Mouse (Mus musculus): ENCODE data around the gene Esam. TPM values are rescaled to one million over a fixed set of nuclear protein-coding genes. Genes with fewer than 3 reads are reported as not detected.

Esam gene
- polyA plus RNA-seq, 1 experiment from 2014 or later, result 24.3 TPM

- no peak within 1 kb of the TSS for H3K4me3 ChIP-seq (replicated peaks)
- H3K9ac ChIP-seq, result no peak within 1 kb of the TSS
- H3K9me3 ChIP-seq, result no peaks in the 10 kb centered on the region
- peak; percentile 44; the same call in 1 of the 2 replicates for ATAC-seq (ENCODE audit: low FRiP score)
- peaks cover 26% of the 10 kb centered on the region for H3K27me3 ChIP-seq
- no peak within 1 kb of the TSS for H3K27ac ChIP-seq
- H3K4me1 ChIP-seq, result peaks cover 4% of the 10 kb centered on the region
- H3K36me3 ChIP-seq (replicated peaks), result no peaks in the 10 kb centered on the region
- H3K4me2 ChIP-seq, result no peak within 1 kb of the TSS
- WGBS, result 49% methylated on average over 23 of the region's 23 CpGs
Measured at GRCm38 (mm10) chr9:37539170-37540025, 11.5 kb downstream of the Esam start, which contains the start of gene Vsig2. Gene Vsig2, plus strand, starts transcription at chr9:37539255.

DNA sequence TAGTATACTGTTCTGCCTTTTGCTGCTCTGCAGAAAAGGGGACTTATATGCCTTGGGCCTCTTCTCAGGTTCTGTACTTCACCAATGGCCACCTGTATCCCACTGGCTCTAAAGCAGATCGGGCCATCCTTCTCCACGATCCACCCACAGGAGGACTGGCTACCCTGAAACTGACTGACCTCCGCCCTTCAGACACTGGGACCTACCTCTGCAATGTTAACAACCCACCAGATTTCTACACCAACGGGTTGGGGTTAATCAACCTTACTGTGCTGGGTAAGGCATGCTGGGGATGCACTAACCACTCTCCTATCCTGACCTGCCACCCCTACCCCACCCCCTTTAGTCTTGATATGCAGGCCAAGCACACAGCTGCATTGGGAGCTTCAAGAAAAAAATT lies 12.3 kb downstream of the Esam start:
- Histone ChIP-seq H3K4me1 (peaks cover 12% of the 10 kb centered on the region), H3K4me3 (replicated peaks) (no peak overlapping the region), H3K4me2 (no peak overlapping the region), H3K36me3 (replicated peaks) (no peaks in the 10 kb centered on the region), H3K9ac (no peak overlapping the region), H3K27me3 (peaks cover 34% of the 10 kb centered on the region), H3K9me3 (no peaks in the 10 kb centered on the region), H3K27ac (no peak overlapping the region)
- 88% methylated on average over 4 of the region's 4 CpGs for WGBS
- ATAC-seq (ENCODE audit: low FRiP score), result no peak

GRCm38 (mm10) chr9:37540701-37541575 lies 13.1 kb downstream of the Esam start:
- Histone ChIP-seq H3K27me3 (peaks cover 42% of the 10 kb centered on the region), H3K9ac (no peak overlapping the region), H3K4me3 (replicated peaks) (no peak overlapping the region), H3K36me3 (replicated peaks) (no peaks in the 10 kb centered on the region), H3K4me1 (peaks cover 19% of the 10 kb centered on the region), H3K9me3 (no peaks in the 10 kb centered on the region), H3K27ac (no peak overlapping the region), H3K4me2 (no peak overlapping the region)
- WGBS, result 86% methylated on average over 6 of the region's 6 CpGs
- ATAC-seq (ENCODE audit: low FRiP score), result no peak

- Histone ChIP-seq H3K9me3 (no peaks in the 10 kb centered on the region), H3K27ac (no peak overlapping the region), H3K4me3 (replicated peaks) (no peak overlapping the region), H3K4me1 (peaks cover 20% of the 10 kb centered on the region), H3K4me2 (no peak overlapping the region), H3K9ac (no peak overlapping the region), H3K27me3 (peaks cover 51% of the 10 kb centered on the region), H3K36me3 (replicated peaks) (no peaks in the 10 kb centered on the region)
- 77% methylated on average over 7 of the region's 7 CpGs for WGBS
- ATAC-seq (ENCODE audit: low FRiP score), result no peak
Measured at GRCm38 (mm10) chr9:37541851-37542642, 14.2 kb downstream of the Esam start.

DNA sequence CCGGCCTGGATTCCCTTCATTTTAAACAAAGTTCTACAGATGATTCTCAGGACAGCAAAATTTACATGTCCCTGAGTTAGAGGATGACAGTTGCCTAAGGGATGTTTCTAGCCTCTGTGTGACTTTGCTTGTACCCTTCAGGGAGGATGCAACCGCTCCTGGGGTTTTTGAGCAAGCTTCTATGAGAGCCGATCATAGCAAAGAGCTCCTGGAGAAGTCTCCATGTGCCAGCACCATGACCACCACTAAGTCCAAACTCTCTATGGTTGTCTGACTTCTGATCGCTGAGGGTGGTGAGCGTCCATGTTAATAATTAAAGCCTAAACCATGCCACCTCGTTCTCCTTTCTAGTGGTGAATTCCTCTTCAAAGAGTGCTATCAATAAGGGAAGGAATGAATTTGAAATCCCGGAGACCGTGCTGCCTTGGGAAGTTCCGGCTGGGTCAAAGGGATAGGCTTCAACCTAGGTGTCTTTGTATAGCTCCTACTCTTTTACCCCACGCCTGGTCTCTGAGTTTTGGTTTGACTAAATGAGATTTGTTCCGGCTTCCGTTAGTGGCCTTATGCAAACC lies 16.1 kb downstream of the Esam start:
- Histone ChIP-seq H3K4me2 (peak overlapping the region; percentile 56), H3K36me3 (replicated peaks) (no peaks in the 10 kb centered on the region), H3K9me3 (no peaks in the 10 kb centered on the region), H3K27me3 (peaks cover 63% of the 10 kb centered on the region), H3K27ac (no peak overlapping the region), H3K4me1 (peaks cover 20% of the 10 kb centered on the region), H3K9ac (no peak overlapping the region), H3K4me3 (replicated peaks) (peak overlapping the region; percentile 30)
- 30% methylated on average over 12 of the region's 12 CpGs for WGBS
- no peak for ATAC-seq (ENCODE audit: low FRiP score)

GRCm38 (mm10) chr9:37544447-37545165 lies 16.7 kb downstream of the Esam start:
- peak; percentile 57; the same call in 1 of the 2 replicates for ATAC-seq (ENCODE audit: low FRiP score)
- peaks cover 68% of the 10 kb centered on the region for H3K27me3 ChIP-seq
- peaks cover 20% of the 10 kb centered on the region for H3K4me1 ChIP-seq
- H3K27ac ChIP-seq, result no peak overlapping the region
- no peaks in the 10 kb centered on the region for H3K9me3 ChIP-seq
- H3K36me3 ChIP-seq (replicated peaks), result no peaks in the 10 kb centered on the region
- WGBS, result under 1% methylated on average over 29 of the region's 29 CpGs
- peak overlapping the region; percentile 56 for H3K4me2 ChIP-seq
- 0 out of 2 replicates have a peak overlapping the region, but pooled peaks have one; percentile 29 for H3K9ac ChIP-seq
- H3K4me3 ChIP-seq (replicated peaks), result peak overlapping the region; percentile 30

GRCm38 (mm10) chr9:37545166-37545610 lies 17.3 kb downstream of the Esam start:
- Histone ChIP-seq H3K9me3 (no peaks in the 10 kb centered on the region), H3K4me1 (peaks cover 20% of the 10 kb centered on the region), H3K4me3 (replicated peaks) (peak overlapping the region; percentile 30), H3K9ac (no peak overlapping the region), H3K27me3 (peaks cover 69% of the 10 kb centered on the region), H3K4me2 (peak overlapping the region; percentile 56), H3K36me3 (replicated peaks) (no peaks in the 10 kb centered on the region), H3K27ac (no peak overlapping the region)
- peak; percentile 62; the same call in 1 of the 2 replicates for ATAC-seq (ENCODE audit: low FRiP score)
- 7% methylated on average over 17 of the region's 17 CpGs for WGBS

- Histone ChIP-seq H3K9ac (no peak overlapping the region), H3K27me3 (peaks cover 77% of the 10 kb centered on the region), H3K36me3 (replicated peaks) (no peaks in the 10 kb centered on the region), H3K4me2 (peak overlapping the region; percentile 56; the same call in 1 of the 2 replicates), H3K4me1 (peaks cover 20% of the 10 kb centered on the region), H3K4me3 (replicated peaks) (no peak overlapping the region; the same call in 1 of the 2 replicates), H3K9me3 (no peaks in the 10 kb centered on the region), H3K27ac (no peak overlapping the region)
- ATAC-seq (ENCODE audit: low FRiP score), result no peak
- WGBS, result 13% methylated on average over 27 of the region's 27 CpGs
Measured at GRCm38 (mm10) chr9:37545847-37546452, 18.1 kb downstream of the Esam start.

DNA sequence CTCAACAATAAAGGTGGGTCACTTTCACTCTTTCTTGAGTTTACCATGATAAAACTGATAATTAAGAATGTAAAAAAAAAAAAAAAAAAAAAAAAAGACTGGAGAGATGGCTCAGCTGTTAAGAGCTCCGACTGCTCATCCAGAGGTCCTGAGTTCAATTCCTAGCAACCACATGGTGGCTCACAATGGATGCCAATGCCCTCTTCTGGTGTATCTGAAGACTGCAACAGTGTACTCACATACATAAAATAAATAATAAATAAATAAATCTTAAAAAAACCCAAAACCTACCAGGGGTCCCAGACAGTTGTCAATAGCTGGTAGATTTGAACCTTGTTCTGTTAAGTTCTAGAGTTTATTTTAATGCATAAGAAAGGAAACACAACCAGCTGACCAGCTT lies 19.0 kb downstream of the Esam start:
- H3K27me3 ChIP-seq, result peaks cover 86% of the 10 kb centered on the region
- no peak overlapping the region for H3K27ac ChIP-seq
- no peaks in the 10 kb centered on the region for H3K9me3 ChIP-seq
- no peak overlapping the region for H3K4me3 ChIP-seq (replicated peaks)
- H3K36me3 ChIP-seq (replicated peaks), result no peaks in the 10 kb centered on the region
- 95% methylated on average over 1 of the region's 1 CpGs for WGBS
- no peak overlapping the region for H3K9ac ChIP-seq
- peaks cover 23% of the 10 kb centered on the region for H3K4me1 ChIP-seq
- H3K4me2 ChIP-seq, result no peak overlapping the region
- no peak for ATAC-seq (ENCODE audit: low FRiP score)

- Histone ChIP-seq H3K4me2 (no peak overlapping the region), H3K27ac (no peak overlapping the region), H3K27me3 (peaks cover 90% of the 10 kb centered on the region), H3K4me1 (peaks cover 27% of the 10 kb centered on the region), H3K9ac (no peak overlapping the region), H3K4me3 (replicated peaks) (no peak overlapping the region), H3K9me3 (no peaks in the 10 kb centered on the region), H3K36me3 (replicated peaks) (no peaks in the 10 kb centered on the region)
- no peak for ATAC-seq (ENCODE audit: low FRiP score)
- WGBS, result 79% methylated on average over 1 of the region's 1 CpGs
Measured at GRCm38 (mm10) chr9:37550435-37550834, 22.6 kb downstream of the Esam start.

All from forebrain, embryonic 12.5 days (tissue).